Mouse (Mus musculus) cortical plate, adult 2 months (tissue): Measurements from ENCODE around the gene Dut. TPM values are rescaled to one million over a fixed set of nuclear protein-coding genes. Genes with fewer than 3 reads are reported as not detected.

Experiments
- H3K27ac ChIP-seq: fragments of 200-500 bp; 2 replicates; pipeline ENCODE4 v1.5.1; 2012; ENCODE audit warnings: low read length, control low read depth, inconsistent platforms; ENCODE audit not compliant: insufficient read depth
- H3K4me1 ChIP-seq: fragments of 200-500 bp; 2 replicates; pipeline ENCODE4 v1.6.1; 2011; ENCODE audit warnings: low read length; ENCODE audit not compliant: control insufficient read depth, insufficient read depth
- H3K4me3 ChIP-seq: fragments of 200-500 bp; 2 replicates; pipeline ENCODE4 v1.5.1; 2011; ENCODE audit warnings: mild to moderate bottlenecking, low read length, control low read depth; ENCODE audit not compliant: insufficient read depth
- CTCF ChIP-seq: fragments of 200-500 bp; IDR thresholded peaks from 2 replicates; pipeline ENCODE4 v1.5.1; 2011; ENCODE audit warnings: mild to moderate bottlenecking, control low read depth, low read length; ENCODE audit not compliant: insufficient read depth; ENCODE audit errors: extremely low read depth
- POLR2A ChIP-seq: fragments of 200-500 bp; IDR thresholded peaks from 2 replicates; pipeline ENCODE4 v1.6.1; 2011; ENCODE audit warnings: mild to moderate bottlenecking, low read length, control low read depth; ENCODE audit not compliant: insufficient read depth; ENCODE audit errors: extremely low read depth
- polyA plus RNA-seq: library from polyadenylated mRNA; depleted of rRNA; stranded (reverse); fragments of >200 nt; gene quantifications from 2 replicates; pipeline ENCODE4 v1.2.3, GENCODE M21; 2012

The Dut gene
- polyA plus RNA-seq, 1 experiment = 34.6 TPM

DNA sequence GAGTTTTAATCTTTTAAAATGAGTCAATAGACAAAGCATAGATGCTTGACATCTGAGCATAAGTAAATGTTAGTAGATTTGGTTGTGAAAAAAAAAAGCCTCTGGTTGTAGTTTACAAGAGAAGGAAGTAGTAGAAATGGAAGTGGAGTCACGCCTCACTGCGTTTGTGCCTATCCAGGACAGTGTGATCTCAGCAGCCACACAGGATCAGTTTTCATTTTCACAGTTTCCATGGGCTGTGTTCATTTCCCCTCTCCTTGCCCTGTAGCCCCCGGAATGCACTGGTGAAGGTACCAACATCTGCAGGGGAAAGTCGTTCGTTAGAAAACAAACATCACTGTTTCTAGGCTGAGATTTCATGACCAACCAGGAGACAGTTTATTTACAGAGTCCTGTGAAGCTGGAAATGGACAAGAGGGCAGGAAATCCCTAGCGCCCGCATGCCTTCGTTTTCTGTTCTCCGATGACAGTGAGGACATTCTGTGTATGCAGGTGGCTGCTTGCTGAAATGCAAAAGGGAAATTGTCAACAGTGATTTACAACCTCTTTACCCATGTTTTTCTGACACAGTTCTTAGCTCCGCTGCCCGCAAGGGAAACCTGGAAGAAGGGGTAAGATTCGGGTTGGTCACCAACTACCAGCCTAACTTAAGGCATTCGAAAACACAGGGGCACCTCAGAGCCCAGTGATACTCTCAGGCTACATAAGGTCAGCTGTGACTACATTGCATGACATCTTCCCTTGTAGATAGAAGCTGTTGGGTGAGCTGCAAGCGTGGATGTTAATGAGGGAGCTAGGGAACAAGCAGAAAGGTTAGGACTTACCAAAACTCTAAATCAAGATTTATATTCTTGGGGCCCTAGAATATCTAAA lies 35.6 kb downstream of the Dut start:
- TF ChIP-seq POLR2A (no peak), CTCF (no peak)
- Histone ChIP-seq H3K4me1 (no peaks in the 10 kb centered on the region), H3K27ac (no peak overlapping the region), H3K4me3 (no peak overlapping the region)

DNA sequence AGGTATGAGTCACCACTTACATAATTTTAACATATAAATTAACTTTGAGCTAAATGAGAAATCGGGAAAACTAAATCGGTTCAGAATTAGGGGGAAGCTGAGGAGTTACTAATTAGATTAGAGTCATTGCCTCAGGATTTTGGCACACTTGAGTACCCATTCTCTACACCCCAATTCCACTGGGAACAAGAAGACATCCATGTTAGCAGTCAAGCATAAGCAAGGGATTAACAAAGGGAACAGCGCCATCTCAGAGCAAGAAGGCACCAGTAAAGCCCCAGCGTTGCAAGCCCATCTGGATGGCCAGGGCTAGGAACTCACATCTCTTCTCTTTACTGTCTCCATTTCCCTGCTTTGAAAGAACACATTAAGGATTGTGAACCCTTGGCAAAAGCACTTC lies 38.8 kb downstream of the Dut start:
- no peaks in the 10 kb centered on the region for H3K4me1 ChIP-seq
- H3K27ac ChIP-seq = no peak overlapping the region
- H3K4me3 ChIP-seq = no peak overlapping the region
- TF ChIP-seq CTCF (no peak), POLR2A (no peak)

- no peak overlapping the region for H3K27ac ChIP-seq
- TF ChIP-seq POLR2A (no peak), CTCF (no peak)
These were observed 43.4 kb downstream of the Dut start for GRCm38 (mm10) chr2:125290197-125290965.

DNA sequence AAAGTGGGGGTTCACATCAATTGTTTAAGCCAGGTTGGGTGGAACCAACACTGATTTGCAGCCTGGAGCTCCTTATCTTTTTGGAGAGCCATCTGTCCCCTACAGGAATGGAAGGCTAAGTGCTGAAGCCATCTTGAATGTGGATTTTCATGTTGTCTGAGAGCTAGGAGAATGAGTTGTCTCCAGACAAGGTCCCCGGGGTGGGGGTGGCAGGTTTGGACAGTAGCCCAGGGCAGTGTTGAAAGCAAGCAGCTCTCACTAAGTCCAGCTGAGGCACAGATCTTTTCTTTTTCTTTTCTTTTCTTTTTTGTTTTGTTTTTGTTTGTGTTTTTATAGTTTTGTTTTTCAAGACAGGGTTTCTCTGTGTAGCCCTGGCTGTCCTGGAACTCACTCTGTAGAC lies 44.1 kb downstream of the Dut start:
- Histone ChIP-seq H3K4me1 (no peaks in the 10 kb centered on the region), H3K4me3 (no peak overlapping the region), H3K27ac (no peak overlapping the region)
- TF ChIP-seq CTCF = no peak

More at GRCm38 (mm10) chr2:125290197-125290965, 43.4 kb downstream of the Dut start:
- Histone ChIP-seq H3K4me1 (no peaks in the 10 kb centered on the region), H3K4me3 (no peak overlapping the region)

- Histone ChIP-seq H3K27ac (no peak overlapping the region), H3K4me1 (no peaks in the 10 kb centered on the region), H3K4me3 (no peak overlapping the region)
- no peak for TF ChIP-seq POLR2A
- TF ChIP-seq CTCF = no peak
These were observed 45.6 kb downstream of the Dut start for GRCm38 (mm10) chr2:125292616-125293015.

DNA sequence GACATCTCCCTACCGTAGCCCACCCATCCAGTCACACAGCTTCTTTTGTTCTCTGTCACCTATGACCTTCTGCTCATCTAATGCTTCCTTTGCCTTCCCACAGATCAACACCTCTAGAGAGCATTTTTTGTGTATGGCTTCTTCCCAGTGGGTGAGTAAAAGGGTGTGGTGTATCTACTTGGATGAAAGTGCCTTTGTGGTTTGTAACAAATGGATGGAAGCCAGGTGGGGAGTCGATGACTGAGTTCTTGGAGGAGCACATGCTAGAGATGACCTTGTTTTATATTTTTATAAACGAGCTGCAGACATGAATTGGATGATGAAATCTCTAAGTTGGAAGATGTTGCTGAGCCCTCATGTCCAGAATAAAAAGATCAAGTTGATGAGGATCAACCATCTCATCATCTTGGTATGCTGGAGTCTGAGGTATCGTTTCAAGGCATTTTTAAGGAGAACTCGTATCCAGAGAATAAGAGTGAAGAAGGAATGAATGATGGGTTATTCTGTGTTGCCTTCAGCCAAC lies 47.0 kb downstream of the Dut start:
- no peak for TF ChIP-seq CTCF
- TF ChIP-seq POLR2A = no peak
- Histone ChIP-seq H3K4me1 (no peaks in the 10 kb centered on the region), H3K27ac (no peak overlapping the region)

DNA sequence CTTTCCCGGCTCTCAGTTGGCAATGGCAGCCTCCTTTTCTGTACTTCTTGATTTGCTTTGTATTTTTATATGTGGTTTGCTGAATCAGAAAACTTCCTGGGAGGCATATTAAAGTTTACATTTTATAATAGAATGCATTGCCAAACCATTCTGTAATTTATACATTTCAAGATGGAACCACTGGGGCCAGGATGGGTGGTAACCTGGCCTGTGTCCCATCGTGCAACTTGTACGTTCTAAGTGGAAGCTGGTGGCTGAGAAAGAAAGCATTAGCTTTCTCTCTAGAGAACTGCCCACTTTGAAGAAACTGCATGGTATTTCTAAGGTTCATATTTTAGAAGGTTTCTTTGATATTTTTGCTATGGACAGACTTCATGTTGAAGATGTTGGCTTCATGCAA lies 48.5 kb downstream of the Dut start:
- Histone ChIP-seq H3K4me1 (no peaks in the 10 kb centered on the region), H3K4me3 (no peak overlapping the region), H3K27ac (no peak overlapping the region)
- TF ChIP-seq POLR2A (no peak), CTCF (no peak)

More for the DNA sequence above, 47.0 kb downstream of the Dut start:
- no peak overlapping the region for H3K4me3 ChIP-seq

DNA sequence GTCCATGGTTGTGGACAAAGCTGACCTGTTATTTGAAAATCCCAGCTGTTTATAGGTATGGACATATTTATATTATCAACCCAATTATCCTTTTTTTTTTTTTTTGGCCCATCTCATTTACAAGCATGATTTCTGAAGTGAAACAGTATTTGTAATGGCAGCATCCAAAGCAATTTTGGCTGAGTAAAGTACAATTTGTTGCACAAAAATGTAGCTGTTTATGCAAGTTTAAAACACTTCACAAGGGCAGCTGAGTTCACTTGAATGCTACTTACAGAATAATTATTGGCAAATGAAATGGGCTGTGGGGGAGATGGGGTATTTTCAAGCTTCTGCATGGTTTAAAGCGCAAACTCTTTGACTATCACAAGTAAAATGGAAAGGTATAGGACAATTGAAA lies 51.9 kb downstream of the Dut start:
- Histone ChIP-seq H3K4me3 (no peak overlapping the region), H3K4me1 (no peaks in the 10 kb centered on the region), H3K27ac (no peak overlapping the region)
- TF ChIP-seq POLR2A (no peak), CTCF (no peak)

GRCm38 (mm10) chr2:125301877-125302624 lies 55.1 kb downstream of the Dut start:
- Histone ChIP-seq H3K4me3 (no peak overlapping the region), H3K4me1 (no peaks in the 10 kb centered on the region), H3K27ac (no peak overlapping the region)
- no peak for TF ChIP-seq POLR2A
- TF ChIP-seq CTCF = no peak

GRCm38 (mm10) chr2:125302625-125302924 lies 55.6 kb downstream of the Dut start:
- no peak overlapping the region for H3K4me3 ChIP-seq
- H3K4me1 ChIP-seq = no peaks in the 10 kb centered on the region
- TF ChIP-seq CTCF (no peak), POLR2A (no peak)
- no peak overlapping the region for H3K27ac ChIP-seq
